Comparison of ENCODE assay signal across 9 mouse cellular contexts in genomic region chr10:128008207-128008889, GRCm38 (mm10). TPM values are rescaled to one million over a fixed set of nuclear protein-coding genes. Genes with fewer than 3 reads are reported as not detected.
A peak's percentile ranks its signal among the peaks of the same experiment; 100 is the strongest.
DNase-seq lines count a peak whose midpoint lies in the region; ATAC-seq and TF ChIP-seq lines count a peak whose summit lies in the region.
"Had no signal": no experiment of that assay in that cellular context is flagged by ENCODE, and none has a peak within 500 bp of the region (broad histone marks: within the 10 kb centered on the region; RNA-seq: fewer than 3 reads in every experiment).

No protein-coding gene starts in this region.

- no peak for TF ChIP-seq EP300 in stomach, postnatal 0 days (optimal IDR thresholded peaks at IDR 0.05)

- ATAC-seq in CD4-positive, CD25-positive, alpha-beta regulatory T cell, adult 4 months = peak; percentile 81
- peak; percentile 50; the same call in 1 of the 2 replicates for ATAC-seq in liver, embryonic 13.5 days (ENCODE audit: low read depth)
- ATAC-seq in neural tube, embryonic 12.5 days (ENCODE audit: low FRiP score, low read depth) = peak; percentile 74; the same call in 1 of the 2 replicates
- ATAC-seq in stomach, postnatal 0 days (ENCODE audit: low FRiP score, low TSS enrichment) = peak; percentile 76

- intact Hi-C loops in heart, postnatal 10 days (cut with DNase I) = loop anchor here (1.0 to 5.0 kb wide), 5 partner anchors 52 to 331 kb away; partner anchors contain the start of gene Zbtb39

- H3K9me3 ChIP-seq in forebrain, embryonic 10.5 days = no peaks in the 10 kb centered on the region
- no peaks in the 10 kb centered on the region for H3K9me3 ChIP-seq in liver, embryonic 13.5 days (replicated peaks)
- H3K9me3 ChIP-seq in neural tube, embryonic 12.5 days = no peaks in the 10 kb centered on the region
- no peaks in the 10 kb centered on the region for H3K9me3 ChIP-seq in stomach, postnatal 0 days (ENCODE audit: control insufficient read depth, low read length)
- H3K9me3 ChIP-seq: embryonic facial prominence, embryonic 15.5 days had no signal

- DNase-seq in brain, embryonic 14.5 days (ENCODE audit: low read depth) = peak; percentile 92
- DNase-seq in forebrain, embryonic 10.5 days (ENCODE audit: extremely low spot score, low spot score) = peak; percentile 78
- peak; percentile 84 to 91 for DNase-seq in heart, postnatal 10 days
- DNase-seq in kidney, postnatal 25 days = peak; percentile 68 to 85
- peak; percentile 48 for DNase-seq in liver, embryonic 13.5 days
- DNase-seq in stomach, postnatal 0 days (ENCODE audit: low spot score) = peak; percentile 84

- no peak for TF ChIP-seq POLR2A in brain, embryonic 14.5 days (IDR thresholded peaks at IDR 0.05; ENCODE audit: borderline replicate concordance, extremely low read depth, insufficient read depth, insufficient read length, poor library complexity, severe bottlenecking)

- H3K27ac ChIP-seq in forebrain, embryonic 10.5 days = no peak overlapping the region
- H3K27ac ChIP-seq in liver, embryonic 13.5 days = no peak overlapping the region
- no peak overlapping the region for H3K27ac ChIP-seq in neural tube, embryonic 12.5 days
- no peak overlapping the region for H3K27ac ChIP-seq in stomach, postnatal 0 days (replicated peaks)
- H3K27ac ChIP-seq: embryonic facial prominence, embryonic 15.5 days had no signal

- H3K36me3 ChIP-seq in forebrain, embryonic 10.5 days (replicated peaks) = no peaks in the 10 kb centered on the region
- no peaks in the 10 kb centered on the region for H3K36me3 ChIP-seq in liver, embryonic 13.5 days
- no peaks in the 10 kb centered on the region for H3K36me3 ChIP-seq in neural tube, embryonic 12.5 days
- no peaks in the 10 kb centered on the region for H3K36me3 ChIP-seq in stomach, postnatal 0 days (ENCODE audit: control insufficient read depth, insufficient read depth, low read length)
- H3K36me3 ChIP-seq: embryonic facial prominence, embryonic 15.5 days had no signal

- no peak overlapping the region for H3K9ac ChIP-seq in liver, embryonic 13.5 days
- H3K9ac ChIP-seq in neural tube, embryonic 12.5 days = no peak overlapping the region
- no peak overlapping the region for H3K9ac ChIP-seq in stomach, postnatal 0 days (ENCODE audit: low read length)
- H3K9ac ChIP-seq: embryonic facial prominence, embryonic 15.5 days had no signal

- peak; percentile 66; the same call in 1 of the 2 replicates for TF ChIP-seq CTCF in brain, embryonic 14.5 days (IDR thresholded peaks at IDR 0.05; ENCODE audit: borderline replicate concordance, extremely low read depth, insufficient read depth, insufficient read length)
- peak; percentile 87 for TF ChIP-seq CTCF in stomach, postnatal 0 days (IDR thresholded peaks at IDR 0.05; ENCODE audit: low read depth)

- WGBS in forebrain, embryonic 10.5 days = 13% methylated on average over 4 of the region's 4 CpGs
- 12% methylated on average over 4 of the region's 4 CpGs for WGBS in liver, embryonic 13.5 days (ENCODE audit: insufficient replicate concordance)
- 7% methylated on average over 4 of the region's 4 CpGs for WGBS in neural tube, embryonic 12.5 days
- 5% methylated on average over 4 of the region's 4 CpGs for WGBS in stomach, postnatal 0 days

- no peaks in the 10 kb centered on the region for H3K4me1 ChIP-seq in forebrain, embryonic 10.5 days
- H3K4me1 ChIP-seq in liver, embryonic 13.5 days (replicated peaks) = no peaks in the 10 kb centered on the region
- H3K4me1 ChIP-seq in neural tube, embryonic 12.5 days = no peaks in the 10 kb centered on the region
- no peaks in the 10 kb centered on the region for H3K4me1 ChIP-seq in stomach, postnatal 0 days (replicated peaks; ENCODE audit: control insufficient read depth, insufficient read depth)
- H3K4me1 ChIP-seq: embryonic facial prominence, embryonic 15.5 days had no signal

- no peaks in the 10 kb centered on the region for H3K27me3 ChIP-seq in forebrain, embryonic 10.5 days (ENCODE audit: poor library complexity, severe bottlenecking)
- H3K27me3 ChIP-seq in liver, embryonic 13.5 days = no peaks in the 10 kb centered on the region
- H3K27me3 ChIP-seq in neural tube, embryonic 12.5 days (replicated peaks) = no peaks in the 10 kb centered on the region
- H3K27me3 ChIP-seq in stomach, postnatal 0 days (ENCODE audit: control insufficient read depth, insufficient read depth, low read length) = no peaks in the 10 kb centered on the region
- H3K27me3 ChIP-seq: embryonic facial prominence, embryonic 15.5 days had no signal

- no peak overlapping the region for H3K4me2 ChIP-seq in liver, embryonic 13.5 days
- no peak overlapping the region for H3K4me2 ChIP-seq in neural tube, embryonic 12.5 days (replicated peaks)
- H3K4me2 ChIP-seq in stomach, postnatal 0 days (replicated peaks; ENCODE audit: low read depth) = no peak overlapping the region
- H3K4me2 ChIP-seq: embryonic facial prominence, embryonic 15.5 days had no signal

- no peak overlapping the region for H3K4me3 ChIP-seq in forebrain, embryonic 10.5 days
- no peak overlapping the region for H3K4me3 ChIP-seq in liver, embryonic 13.5 days (replicated peaks)
- no peak overlapping the region for H3K4me3 ChIP-seq in neural tube, embryonic 12.5 days
- H3K4me3 ChIP-seq in stomach, postnatal 0 days (ENCODE audit: low read depth, low read length) = no peak overlapping the region
- H3K4me3 ChIP-seq: embryonic facial prominence, embryonic 15.5 days had no signal

RNA-seq across cellular contexts. Expression of gene Hsd17b6, which starts 0.9 kb away (rescaled TPM):
- not detected for polyA plus RNA-seq in CD4-positive, CD25-positive, alpha-beta regulatory T cell, adult 4 months (2017; shearing (Covaris generic))
- polyA plus RNA-seq in brain, embryonic 14.5 days (2012; rRNA removed) = not detected in 2 replicates
- not detected in 2 replicates for polyA plus RNA-seq in forebrain, embryonic 10.5 days (2016; fragmentation: Nextera tagmentation; extraction: Ambion mirVana)
- total RNA-seq in heart, postnatal 10 days (2021) = not detected
- polyA plus RNA-seq in liver, embryonic 13.5 days (2015; fragmentation: Nextera tagmentation; extraction: Ambion mirVana) = not detected in 2 replicates
- not detected in 2 replicates for polyA plus RNA-seq in neural tube, embryonic 12.5 days (2016; fragmentation: Nextera tagmentation; extraction: Ambion mirVana)
- polyA plus RNA-seq in stomach, postnatal 0 days (2015; fragmentation: Nextera tagmentation; extraction: Ambion mirVana) = 5.0 and 5.7 TPM in 2 replicates

RNA-seq across cellular contexts. Expression of gene Prim1, which starts 6.6 kb away (rescaled TPM):
- polyA plus RNA-seq in CD4-positive, CD25-positive, alpha-beta regulatory T cell, adult 4 months (2017; shearing (Covaris generic)) = 10 to 100 TPM; 18.9 to 20.2 TPM
- polyA plus RNA-seq in brain, embryonic 14.5 days (2012; rRNA removed) = 25.4 and 35.6 TPM in 2 replicates
- polyA plus RNA-seq in forebrain, embryonic 10.5 days (2016; fragmentation: Nextera tagmentation; extraction: Ambion mirVana) = 123 TPM in 2 replicates
- 1 to 10 TPM; 8.2 to 9.6 TPM for total RNA-seq in heart, postnatal 10 days (2021)
- polyA plus RNA-seq in liver, embryonic 13.5 days (2015; fragmentation: Nextera tagmentation; extraction: Ambion mirVana) = 87.0 and 99.1 TPM in 2 replicates
- 53.4 and 57.8 TPM in 2 replicates for polyA plus RNA-seq in neural tube, embryonic 12.5 days (2016; fragmentation: Nextera tagmentation; extraction: Ambion mirVana)
- polyA plus RNA-seq in stomach, postnatal 0 days (2015; fragmentation: Nextera tagmentation; extraction: Ambion mirVana) = 27.3 and 27.4 TPM in 2 replicates

RNA-seq across cellular contexts. Expression of gene Naca, which starts 27.0 kb away (rescaled TPM):
- 100 to 1,000 TPM; 957 to 1,000 TPM for polyA plus RNA-seq in CD4-positive, CD25-positive, alpha-beta regulatory T cell, adult 4 months (2017; shearing (Covaris generic))
- 286 and 390 TPM in 2 replicates for polyA plus RNA-seq in brain, embryonic 14.5 days (2012; rRNA removed)
- polyA plus RNA-seq in forebrain, embryonic 10.5 days (2016; fragmentation: Nextera tagmentation; extraction: Ambion mirVana) = 930 and 977 TPM in 2 replicates
- total RNA-seq in heart, postnatal 10 days (2021) = 100 to 1,000 TPM; 639 to 645 TPM
- 599 and 646 TPM in 2 replicates for polyA plus RNA-seq in liver, embryonic 13.5 days (2015; fragmentation: Nextera tagmentation; extraction: Ambion mirVana)
- polyA plus RNA-seq in neural tube, embryonic 12.5 days (2016; fragmentation: Nextera tagmentation; extraction: Ambion mirVana) = 668 and 670 TPM in 2 replicates
- 618 and 628 TPM in 2 replicates for polyA plus RNA-seq in stomach, postnatal 0 days (2015; fragmentation: Nextera tagmentation; extraction: Ambion mirVana)

RNA-seq across cellular contexts. Expression of gene Ptges3, which starts 50.4 kb away (rescaled TPM):
- polyA plus RNA-seq in CD4-positive, CD25-positive, alpha-beta regulatory T cell, adult 4 months (2017; shearing (Covaris generic)) = 100 to 1,000 TPM; 234 to 353 TPM
- polyA plus RNA-seq in brain, embryonic 14.5 days (2012; rRNA removed) = 67.9 and 97.4 TPM in 2 replicates
- polyA plus RNA-seq in forebrain, embryonic 10.5 days (2016; fragmentation: Nextera tagmentation; extraction: Ambion mirVana) = 733 and 767 TPM in 2 replicates
- total RNA-seq in heart, postnatal 10 days (2021) = 10 to 100 TPM; 91.9 to 99.8 TPM
- polyA plus RNA-seq in liver, embryonic 13.5 days (2015; fragmentation: Nextera tagmentation; extraction: Ambion mirVana) = 380 and 439 TPM in 2 replicates
- 461 and 507 TPM in 2 replicates for polyA plus RNA-seq in neural tube, embryonic 12.5 days (2016; fragmentation: Nextera tagmentation; extraction: Ambion mirVana)
- polyA plus RNA-seq in stomach, postnatal 0 days (2015; fragmentation: Nextera tagmentation; extraction: Ambion mirVana) = 297 and 316 TPM in 2 replicates
